Mouse (Mus musculus): Measurements from ENCODE around the gene Tshz2.

DNA sequence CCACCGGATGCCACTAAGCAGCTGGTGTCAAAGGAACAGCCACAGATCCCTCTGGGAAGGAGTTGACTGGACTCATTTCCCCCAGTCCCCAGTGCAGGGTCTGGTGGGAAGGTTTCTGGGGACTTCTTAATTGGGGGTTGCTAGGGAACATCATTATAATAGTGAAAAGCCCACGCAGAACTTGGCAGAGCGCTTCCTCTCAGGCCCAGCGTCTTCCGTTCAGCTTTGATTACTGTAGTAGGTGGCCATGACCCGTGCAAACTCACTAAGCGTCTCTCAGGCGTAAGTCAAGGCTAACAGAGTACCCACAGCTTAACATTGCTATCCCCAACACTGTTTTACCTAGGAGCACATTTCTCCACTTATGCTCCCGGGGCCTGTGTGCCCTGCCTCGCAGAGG lies 181.9 kb downstream of the Tshz2 start:
- TF ChIP-seq POLR2A (IDR thresholded peaks at IDR 0.05; ENCODE audit: low read depth, low read length): no peak
- no peak for TF ChIP-seq CTCF (IDR thresholded peaks at IDR 0.05; ENCODE audit: extremely low read depth, insufficient read length, insufficient replicate concordance, low read depth, low read length)

Data from small intestine, adult 2 months (tissue).